Mouse (Mus musculus) cerebellum, adult (tissue): ENCODE measurements around the gene Angptl1.

Experiments
- ATAC-seq: cut with Nextera tagmentation; 2 replicates; pipeline ENCODE4 v1.9.2; 2017; ENCODE audit warnings: mild to moderate bottlenecking, moderate library complexity, mixed read lengths; ENCODE audit not compliant: insufficient number of reproducible peaks, low FRiP score, low TSS enrichment

Gene Angptl1

GRCm38 (mm10) chr1:156870028-156870427, 31.7 kb downstream of the Angptl1 start:
- no peak for ATAC-seq

GRCm38 (mm10) chr1:156870616-156871015, 32.3 kb downstream of the Angptl1 start:
- no peak for ATAC-seq

GRCm38 (mm10) chr1:156884782-156885181, 46.4 kb downstream of the Angptl1 start:
- ATAC-seq = no peak

- ATAC-seq = no peak
These were observed 47.5 kb downstream of the Angptl1 start for GRCm38 (mm10) chr1:156885879-156886278.

- ATAC-seq = no peak
These were observed 50.5 kb downstream of the Angptl1 start for GRCm38 (mm10) chr1:156888830-156889229.

GRCm38 (mm10) chr1:156891561-156891960, 53.2 kb downstream of the Angptl1 start:
- no peak for ATAC-seq

- no peak for ATAC-seq
These were observed 63.3 kb downstream of the Angptl1 start for GRCm38 (mm10) chr1:156901689-156902088.

- no peak for ATAC-seq
These were observed 65.5 kb downstream of the Angptl1 start for GRCm38 (mm10) chr1:156903899-156904298.

- no peak for ATAC-seq
These were observed 67.3 kb downstream of the Angptl1 start for GRCm38 (mm10) chr1:156905660-156906059.

GRCm38 (mm10) chr1:156909265-156909664, 70.9 kb downstream of the Angptl1 start:
- ATAC-seq = no peak

GRCm38 (mm10) chr1:156909866-156910265, 71.5 kb downstream of the Angptl1 start:
- no peak for ATAC-seq
